Mouse (Mus musculus) ovary, adult 18-20 months (tissue): ENCODE data around the gene R3hdm4.
A peak's percentile ranks its signal among the peaks of the same experiment; 100 is the strongest.

ENCODE experiments used
- DNase-seq: peaks from one replicate; pipeline ENCODE4 v3.0.0; 2022; ENCODE audit warnings: low spot score, mixed read lengths

The R3hdm4 gene

GRCm38 (mm10) chr10:79924998-79925784, 4.2 kb upstream of the R3hdm4 start:
- DNase-seq: peak; percentile 76

- no peak for DNase-seq
Observed at GRCm38 (mm10) chr10:79921572-79921971, 564 bp upstream of the R3hdm4 start.

- DNase-seq: no peak
Observed at GRCm38 (mm10) chr10:79920056-79920890, 735 bp downstream of the R3hdm4 start.

GRCm38 (mm10) chr10:79919251-79919849, 1.7 kb downstream of the R3hdm4 start:
- no peak for DNase-seq

- no peak for DNase-seq
Observed at GRCm38 (mm10) chr10:79918231-79919078, 2.6 kb downstream of the R3hdm4 start.

GRCm38 (mm10) chr10:79917532-79918100, 3.4 kb downstream of the R3hdm4 start:
- no peak for DNase-seq

- DNase-seq: peak; percentile 69
Observed at GRCm38 (mm10) chr10:79916808-79917531, 4.0 kb downstream of the R3hdm4 start, which contains the start of gene Kiss1r. Gene Kiss1r, plus strand, starts transcription at chr10:79916971.

GRCm38 (mm10) chr10:79916081-79916480, 4.9 kb downstream of the R3hdm4 start:
- DNase-seq: no peak

- no peak for DNase-seq
Observed at GRCm38 (mm10) chr10:79914948-79915596, 5.9 kb downstream of the R3hdm4 start.

GRCm38 (mm10) chr10:79914131-79914947, 6.7 kb downstream of the R3hdm4 start:
- DNase-seq: no peak

GRCm38 (mm10) chr10:79912412-79912811, 8.6 kb downstream of the R3hdm4 start:
- DNase-seq: no peak

- DNase-seq: no peak
Observed at GRCm38 (mm10) chr10:79910556-79910955, 10.5 kb downstream of the R3hdm4 start, which contains the start of gene Gm26602. Gene Gm26602, plus strand, starts transcription at chr10:79910856.

- no peak for DNase-seq
Observed at GRCm38 (mm10) chr10:79909092-79909922, 11.7 kb downstream of the R3hdm4 start.

GRCm38 (mm10) chr10:79908167-79909091, 12.6 kb downstream of the R3hdm4 start, which contains the start of gene Med16:
Gene Med16, minus strand, starts transcription at chr10:79908923.
- peak; percentile 94 for DNase-seq

GRCm38 (mm10) chr10:79907415-79907814, 13.6 kb downstream of the R3hdm4 start:
- no peak for DNase-seq

- DNase-seq: no peak
Observed at GRCm38 (mm10) chr10:79906712-79907111, 14.3 kb downstream of the R3hdm4 start.

- no peak for DNase-seq
Observed at GRCm38 (mm10) chr10:79900951-79901410, 20.0 kb downstream of the R3hdm4 start.
